Mouse (Mus musculus) liver (tissue): ENCODE results near the gene Sema3e.

Source experiments
- DNase-seq: peaks from one replicate; pipeline ENCODE4 v3.0.0-alpha.2; 2020; ENCODE audit warnings: mixed read lengths

The Sema3e gene

DNA sequence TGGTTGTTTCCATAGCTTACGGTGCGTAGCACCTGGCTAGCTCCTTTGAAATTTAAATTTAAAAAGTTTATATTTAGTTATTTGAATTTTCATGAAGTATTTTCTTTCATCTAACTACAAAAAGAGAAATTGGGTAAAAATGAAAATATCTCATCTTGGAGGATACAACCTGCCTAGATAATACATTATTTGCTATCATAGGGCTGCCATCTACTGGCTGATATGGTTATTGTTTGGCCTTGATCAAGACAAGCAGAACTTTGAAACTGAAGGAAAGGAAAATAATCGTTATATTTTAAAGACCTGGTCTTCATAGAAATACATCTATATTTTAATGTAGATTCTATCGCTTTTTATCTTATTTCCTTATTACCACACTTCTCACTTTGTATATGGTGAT is 193.6 kb downstream of the Sema3e start:
- no peak for DNase-seq

- DNase-seq, result no peak
Measured at GRCm38 (mm10) chr5:14224509-14224908, 199.4 kb downstream of the Sema3e start.

DNA sequence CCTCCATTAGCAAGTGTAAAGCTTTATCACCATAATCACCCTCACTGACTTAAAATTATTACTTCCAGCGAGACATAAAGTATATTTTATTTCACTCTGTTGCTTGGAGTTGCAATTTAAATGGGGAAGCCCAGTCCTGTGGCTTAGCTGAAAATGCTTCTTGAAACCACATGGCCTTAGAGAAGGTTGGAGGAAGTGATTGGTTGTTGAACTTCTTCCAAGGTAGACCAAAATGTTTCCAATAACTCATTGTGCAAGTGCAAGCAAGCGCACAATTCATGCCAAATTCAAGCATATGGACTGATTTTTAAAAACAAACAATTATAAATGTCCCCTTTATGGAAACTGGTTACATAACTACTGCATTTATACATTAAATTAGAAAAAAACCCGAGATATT is 206.0 kb downstream of the Sema3e start:
- no peak for DNase-seq

DNA sequence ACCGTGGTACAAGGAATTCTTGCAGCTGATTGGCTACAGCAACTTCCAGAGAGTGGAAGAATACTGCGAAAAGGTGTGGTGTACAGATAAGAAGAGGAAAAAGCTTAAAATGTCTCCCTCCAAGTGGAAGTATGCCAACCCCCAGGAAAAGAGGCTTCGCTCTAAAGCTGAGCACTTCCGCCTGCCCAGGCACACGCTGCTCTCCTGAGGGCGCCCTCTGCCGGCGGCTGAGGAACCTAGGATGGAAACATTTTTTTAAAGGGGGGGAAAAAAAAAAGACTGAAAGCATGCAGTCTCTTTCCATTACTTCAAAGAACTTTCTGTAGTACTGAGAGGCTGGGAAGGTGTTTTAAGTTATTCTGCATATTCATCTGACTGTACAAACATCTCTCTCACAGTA is 227.5 kb downstream of the Sema3e start:
- peak; percentile 20 for DNase-seq

DNA sequence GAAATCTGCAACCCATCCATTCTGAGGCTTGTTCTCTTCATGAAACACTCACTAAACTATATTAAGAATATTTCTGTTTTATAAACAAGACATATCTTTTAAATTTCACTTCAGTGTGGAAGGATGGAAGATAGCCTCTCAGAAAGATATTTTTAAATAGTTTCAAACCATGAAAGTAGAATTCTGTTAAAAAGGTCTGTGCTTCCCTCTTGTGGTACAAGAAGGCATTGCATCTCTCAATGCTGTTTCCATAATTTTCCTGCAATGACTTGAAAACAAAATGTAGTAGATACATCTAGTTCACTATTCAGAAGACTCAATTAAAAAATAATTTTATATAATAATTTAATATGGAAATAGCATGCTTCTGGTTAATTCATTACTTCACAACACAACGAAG is 228.3 kb downstream of the Sema3e start:
- DNase-seq, result no peak

DNA sequence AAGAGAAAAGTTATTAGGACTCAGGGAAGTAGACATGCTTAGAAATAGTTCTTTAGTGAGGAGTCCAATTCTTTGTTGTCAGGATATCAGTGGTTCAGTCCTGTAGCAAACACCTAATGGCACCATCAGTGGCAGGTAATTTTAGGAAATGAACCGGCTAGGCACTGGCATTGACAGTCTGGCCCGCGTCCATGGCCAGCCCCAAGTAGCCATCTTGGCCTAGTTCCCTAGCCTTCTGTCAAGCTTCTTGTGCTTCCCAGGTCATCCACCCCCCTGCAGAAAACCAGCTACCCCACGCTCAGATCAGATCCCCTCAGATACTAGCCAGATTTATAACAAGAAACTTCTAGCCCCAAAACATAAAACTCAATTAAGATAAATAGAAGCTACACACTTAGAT is 235.1 kb downstream of the Sema3e start:
- DNase-seq, result no peak

GRCm38 (mm10) chr5:14267400-14267799 is 242.3 kb downstream of the Sema3e start:
- DNase-seq, result no peak
